Mouse (Mus musculus) hindbrain, embryonic 12.5 days (tissue): ENCODE data around the gene Sdccag8. TPM values are rescaled to one million over a fixed set of nuclear protein-coding genes. Genes with fewer than 3 reads are reported as not detected.

ENCODE experiments used
- ATAC-seq: fragments of 200-750 bp; cut with Nextera tagmentation; 2 replicates; pipeline ENCODE4 v1.8.0; 2017; ENCODE audit warnings: moderate TSS enrichment; ENCODE audit not compliant: low FRiP score
- H3K27ac ChIP-seq: fragments of 300-500 bp; sonication (generic); 2 replicates; pipeline ENCODE4 v1.5.1; 2016; ENCODE audit warnings: mild to moderate bottlenecking
- H3K27me3 ChIP-seq: fragments of 300-500 bp; sonication (generic); 2 replicates; pipeline ENCODE4 v1.6.1; 2016; ENCODE audit warnings: mild to moderate bottlenecking
- H3K36me3 ChIP-seq: fragments of 300-500 bp; sonication (generic); 2 replicates; pipeline ENCODE4 v1.6.1; 2016; ENCODE audit warnings: mild to moderate bottlenecking
- H3K4me1 ChIP-seq: fragments of 300-500 bp; sonication (generic); 2 replicates; pipeline ENCODE4 v1.6.1; 2016
- H3K4me2 ChIP-seq: fragments of 300-500 bp; sonication (generic); replicated peaks from 2 replicates; pipeline ENCODE4 v1.6.1; 2016; ENCODE audit warnings: mild to moderate bottlenecking
- H3K4me3 ChIP-seq: fragments of 300-500 bp; sonication (generic); 2 replicates; pipeline ENCODE4 v1.5.1; 2016; ENCODE audit warnings: mild to moderate bottlenecking
- H3K9ac ChIP-seq: fragments of 300-500 bp; sonication (generic); 2 replicates; pipeline ENCODE4 v1.6.1; 2016; ENCODE audit warnings: mild to moderate bottlenecking, moderate library complexity
- H3K9me3 ChIP-seq: fragments of 300-500 bp; sonication (generic); replicated peaks from 2 replicates; pipeline ENCODE4 v1.6.1; 2016; ENCODE audit warnings: mild to moderate bottlenecking
- WGBS: fragments of 180-500 bp; shearing (Covaris S2); methylation state at CpG from one replicate; pipeline ENCODE4 v1.1.7; 2016; 5-methylcytosine and 5-hydroxymethylcytosine counted together
- polyA plus RNA-seq: library from polyadenylated mRNA; unstranded; fragments of >200 nt; fragmentation: Nextera tagmentation; extraction: Ambion mirVana; gene quantifications from 2 replicates; pipeline ENCODE4 v1.2.1, GENCODE M21; 2016

Sdccag8 gene
- polyA plus RNA-seq, 1 experiment from 2014 or later, result 24.8 TPM

DNA sequence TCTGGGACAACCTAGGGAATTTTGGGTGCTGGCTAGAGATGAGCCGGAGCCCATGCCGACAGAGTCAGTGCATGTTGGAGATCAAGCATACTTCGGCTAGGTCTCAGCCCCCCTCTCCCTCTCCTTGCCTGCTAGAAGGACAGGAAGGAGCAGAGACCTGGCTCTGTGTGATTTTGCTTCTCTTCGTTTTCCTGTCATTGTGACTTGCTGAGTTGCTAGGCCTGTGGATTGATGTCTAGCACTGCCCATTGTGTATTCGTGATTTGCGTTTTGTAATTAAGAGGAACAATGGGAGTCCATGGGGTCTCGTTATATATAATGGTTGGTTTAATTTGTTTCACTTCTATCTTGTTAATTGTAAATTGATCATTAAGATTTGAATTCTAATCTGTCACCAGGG lies 137.4 kb downstream of the Sdccag8 start:
- Histone ChIP-seq H3K36me3 (peaks cover 6% of the 10 kb centered on the region; the same call in 1 of the 2 replicates), H3K4me3 (no peak overlapping the region), H3K9me3 (no peaks in the 10 kb centered on the region), H3K4me1 (peaks cover 6% of the 10 kb centered on the region; the same call in 1 of the 2 replicates), H3K27ac (no peak overlapping the region), H3K9ac (no peak overlapping the region), H3K4me2 (no peak overlapping the region), H3K27me3 (no peaks in the 10 kb centered on the region)
- 38% methylated on average over 7 of the region's 7 CpGs for WGBS
- ATAC-seq, result peak; percentile 47; the same call in 1 of the 2 replicates

DNA sequence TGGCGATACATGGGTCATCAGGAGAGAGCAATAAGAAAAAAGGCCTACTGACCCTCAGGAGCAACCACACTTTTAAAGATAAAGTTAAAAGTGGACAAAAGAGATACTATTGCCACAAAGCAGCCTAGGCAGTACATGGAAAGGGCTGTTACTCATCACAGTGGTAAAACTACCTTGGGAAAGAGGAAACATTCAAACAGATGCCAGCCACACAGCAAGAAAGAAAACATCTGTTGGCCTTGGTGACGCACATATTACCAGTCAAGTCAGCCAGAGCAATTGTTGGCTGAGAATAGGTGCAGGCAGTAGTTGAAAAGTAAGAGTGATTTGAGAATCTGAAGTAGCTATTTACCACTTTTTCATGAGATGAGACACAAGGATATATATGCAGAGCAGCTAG lies 143.9 kb downstream of the Sdccag8 start:
- Histone ChIP-seq H3K36me3 (peaks cover 8% of the 10 kb centered on the region; the same call in 1 of the 2 replicates), H3K4me2 (no peak overlapping the region), H3K9ac (no peak overlapping the region), H3K27me3 (no peaks in the 10 kb centered on the region), H3K27ac (no peak overlapping the region), H3K4me1 (no peaks in the 10 kb centered on the region), H3K4me3 (no peak overlapping the region), H3K9me3 (no peaks in the 10 kb centered on the region)
- 85% methylated on average over 2 of the region's 2 CpGs for WGBS
- no peak for ATAC-seq

DNA sequence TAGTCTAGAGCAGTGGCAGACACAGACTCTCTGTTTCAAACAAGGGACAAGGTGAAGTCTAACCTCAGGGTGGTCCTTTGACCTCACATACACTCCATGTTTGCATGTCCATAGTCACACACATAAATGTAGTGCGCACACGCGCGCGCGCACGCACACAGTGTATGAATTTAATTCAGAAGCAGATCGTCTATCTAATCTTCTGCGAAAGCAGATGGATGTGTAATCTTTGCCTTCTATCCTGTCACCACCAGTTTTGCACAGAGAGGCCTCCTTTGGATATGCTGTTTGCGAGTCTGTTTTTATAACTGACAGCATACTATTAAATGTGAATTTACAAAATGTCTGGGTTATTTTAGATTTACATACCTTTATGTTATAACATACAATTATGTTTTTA lies 147.3 kb downstream of the Sdccag8 start:
- no peaks in the 10 kb centered on the region for H3K9me3 ChIP-seq
- no peak overlapping the region for H3K27ac ChIP-seq
- H3K4me3 ChIP-seq, result no peak overlapping the region
- ATAC-seq, result no peak
- H3K4me1 ChIP-seq, result no peaks in the 10 kb centered on the region
- 95% methylated on average over 10 of the region's 10 CpGs for WGBS
- no peaks in the 10 kb centered on the region for H3K27me3 ChIP-seq
- no peak overlapping the region for H3K9ac ChIP-seq
- H3K4me2 ChIP-seq, result no peak overlapping the region
- peaks cover 3% of the 10 kb centered on the region; the same call in 1 of the 2 replicates for H3K36me3 ChIP-seq

DNA sequence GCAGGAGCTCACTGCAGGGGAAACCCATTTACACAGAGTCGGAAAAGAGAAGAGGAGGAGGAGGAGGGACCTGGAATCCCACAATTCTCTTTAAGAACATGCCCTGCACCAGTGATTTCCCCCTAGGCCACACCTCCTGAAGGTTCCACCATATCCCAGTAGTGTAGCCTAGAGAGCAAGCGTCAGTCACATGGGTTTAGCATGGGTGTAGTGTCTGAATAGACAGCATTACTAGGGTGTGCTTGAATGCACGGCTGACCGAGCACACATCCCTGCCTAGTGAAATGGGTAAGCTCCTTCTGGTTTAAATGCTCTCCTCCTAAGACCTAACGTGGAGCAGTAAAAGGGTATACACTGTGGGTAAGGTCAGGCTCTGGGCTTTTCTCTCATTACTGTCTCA lies 148.4 kb downstream of the Sdccag8 start:
- WGBS, result 66% methylated on average over 5 of the region's 5 CpGs
- Histone ChIP-seq H3K4me1 (no peaks in the 10 kb centered on the region), H3K9me3 (no peaks in the 10 kb centered on the region), H3K36me3 (no peaks in the 10 kb centered on the region), H3K4me3 (no peak overlapping the region), H3K27ac (no peak overlapping the region), H3K4me2 (no peak overlapping the region), H3K9ac (no peak overlapping the region), H3K27me3 (no peaks in the 10 kb centered on the region)
- no peak for ATAC-seq

DNA sequence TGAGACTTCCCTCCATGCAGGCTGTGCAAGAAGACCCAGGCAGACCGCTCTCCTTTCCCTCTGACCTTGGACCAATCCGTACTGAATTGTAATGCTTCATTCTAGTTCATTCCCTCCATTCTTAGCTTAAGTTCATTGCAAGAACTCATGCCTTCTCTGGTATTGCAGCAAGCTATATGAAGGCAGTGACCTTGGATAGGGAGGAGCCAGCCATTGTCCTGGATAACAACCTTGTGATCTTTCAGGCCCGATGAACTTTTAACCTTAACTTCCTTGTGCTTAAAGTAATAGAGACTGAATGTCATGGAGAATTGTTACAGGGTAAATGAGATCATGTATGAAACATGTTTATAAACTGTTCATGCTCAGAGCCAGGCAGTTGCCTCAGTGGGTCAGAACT lies 152.8 kb downstream of the Sdccag8 start:
- no peak overlapping the region for H3K9ac ChIP-seq
- WGBS, result 86% methylated on average over 3 of the region's 3 CpGs
- no peak overlapping the region for H3K4me2 ChIP-seq
- H3K4me1 ChIP-seq, result peaks cover 9% of the 10 kb centered on the region; the same call in 1 of the 2 replicates
- ATAC-seq, result no peak
- H3K27me3 ChIP-seq, result no peaks in the 10 kb centered on the region
- H3K4me3 ChIP-seq, result no peak overlapping the region
- H3K27ac ChIP-seq, result no peak overlapping the region
- no peaks in the 10 kb centered on the region for H3K9me3 ChIP-seq
- no peaks in the 10 kb centered on the region for H3K36me3 ChIP-seq

DNA sequence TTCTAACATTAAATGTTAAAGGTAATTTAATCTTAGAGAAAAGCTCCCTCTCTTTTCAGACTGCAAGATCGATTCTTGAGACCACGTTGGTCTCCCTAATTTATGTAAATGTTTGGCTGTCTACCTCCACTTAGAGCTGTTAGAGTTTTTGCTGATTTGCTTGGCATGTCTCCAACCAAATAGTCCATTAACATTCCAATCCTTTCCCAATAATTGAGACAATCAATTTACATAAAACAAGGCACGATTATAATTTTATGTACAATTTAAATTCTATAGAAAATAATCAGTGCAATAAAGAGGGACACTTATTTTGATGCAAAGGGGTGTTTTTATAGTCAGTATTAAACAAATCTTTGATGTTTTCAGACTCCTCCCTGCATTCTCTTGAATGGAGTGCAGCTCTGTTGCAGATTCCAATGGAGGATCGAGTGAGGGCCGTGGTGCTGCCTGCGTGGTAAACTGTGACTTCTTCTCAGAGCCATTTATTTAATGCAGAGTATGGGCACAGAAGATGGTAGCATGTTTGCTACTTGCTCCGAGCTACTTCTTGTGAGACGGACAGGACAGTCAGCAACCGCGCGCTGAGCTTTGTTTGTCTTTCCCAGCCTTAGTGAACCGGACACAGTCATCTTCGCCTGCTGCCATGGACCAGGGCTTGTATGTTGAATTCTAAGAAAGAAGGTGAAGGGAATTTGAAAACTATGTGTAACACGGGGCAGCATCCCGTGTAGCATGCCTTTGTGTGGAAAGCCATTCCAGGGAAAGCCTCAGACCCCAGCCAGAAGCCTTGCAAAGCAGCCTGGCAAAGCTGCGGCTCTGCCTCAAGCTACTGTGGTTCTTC lies 156.4 kb downstream of the Sdccag8 start:
- no peaks in the 10 kb centered on the region for H3K36me3 ChIP-seq
- 75% methylated on average over 16 of the region's 16 CpGs for WGBS

DNA sequence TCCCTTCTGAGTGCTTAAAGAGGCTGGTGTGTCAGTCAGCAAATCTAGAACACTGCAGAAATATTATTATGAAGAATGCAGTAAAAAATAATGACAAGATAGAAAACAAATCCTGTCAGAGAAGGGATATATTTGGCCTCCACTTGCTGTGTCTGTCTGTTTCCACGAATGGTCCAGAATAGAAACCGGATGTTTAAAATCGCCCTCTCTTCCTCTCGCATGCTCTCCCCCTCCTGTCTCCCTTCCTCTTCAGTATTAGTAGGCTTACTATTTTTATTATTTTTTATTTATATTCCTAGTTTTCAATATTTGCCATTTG lies 157.0 kb downstream of the Sdccag8 start:
- H3K4me3 ChIP-seq, result no peak overlapping the region
- ATAC-seq, result no peak
- peak overlapping the region; percentile 13 for H3K27ac ChIP-seq
- 83% methylated on average over 4 of the region's 4 CpGs for WGBS
- H3K36me3 ChIP-seq, result no peaks in the 10 kb centered on the region
- H3K9me3 ChIP-seq, result no peaks in the 10 kb centered on the region
- H3K4me2 ChIP-seq, result no peak overlapping the region
- H3K27me3 ChIP-seq, result no peaks in the 10 kb centered on the region
- peaks cover 9% of the 10 kb centered on the region; the same call in 1 of the 2 replicates for H3K4me1 ChIP-seq
- no peak overlapping the region for H3K9ac ChIP-seq

More for the DNA sequence above, 156.4 kb downstream of the Sdccag8 start:
- H3K4me1 ChIP-seq, result peaks cover 9% of the 10 kb centered on the region; the same call in 1 of the 2 replicates
- ATAC-seq, result no peak
- H3K4me3 ChIP-seq, result no peak overlapping the region
- no peaks in the 10 kb centered on the region for H3K27me3 ChIP-seq
- no peak overlapping the region for H3K9ac ChIP-seq
- H3K27ac ChIP-seq, result peak overlapping the region; percentile 13
- no peaks in the 10 kb centered on the region for H3K9me3 ChIP-seq
- no peak overlapping the region for H3K4me2 ChIP-seq

DNA sequence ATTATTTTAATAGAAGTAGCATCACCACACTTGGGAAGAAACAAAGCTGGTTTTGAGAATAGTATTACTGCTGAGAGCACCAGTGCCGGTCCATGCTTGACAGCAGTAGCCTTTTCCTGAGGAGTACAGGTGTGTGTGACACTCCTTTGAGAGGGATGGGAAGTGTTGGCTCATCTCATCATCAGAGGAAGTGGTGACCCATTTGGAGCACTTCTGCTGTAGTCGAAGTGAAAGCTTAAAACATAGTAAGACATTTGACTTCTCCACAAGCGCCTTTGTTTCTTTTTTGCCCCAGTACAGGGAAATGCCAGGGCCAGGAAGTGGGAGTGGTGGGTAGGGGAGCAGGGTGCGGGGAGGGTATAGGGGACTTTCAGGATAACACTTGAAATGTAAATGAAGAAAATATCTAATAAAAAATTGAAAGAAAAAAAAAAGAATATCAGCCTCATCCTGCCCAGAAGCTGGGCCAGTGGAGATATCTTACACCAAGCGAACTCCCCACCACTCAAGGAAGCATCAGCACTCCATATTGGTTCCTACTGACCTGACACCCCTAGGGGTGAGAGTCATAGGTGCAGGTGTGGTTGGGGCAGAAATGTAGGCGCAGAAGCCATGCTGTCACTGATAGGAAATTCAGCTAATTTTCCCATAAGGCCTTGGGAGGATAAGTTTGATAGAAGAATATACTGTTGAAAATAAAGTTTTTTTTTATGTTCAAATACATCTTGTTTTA lies 159.1 kb downstream of the Sdccag8 start:
- ATAC-seq, result no peak
- Histone ChIP-seq H3K9ac (no peak overlapping the region), H3K27me3 (no peaks in the 10 kb centered on the region), H3K4me2 (no peak overlapping the region), H3K9me3 (no peaks in the 10 kb centered on the region), H3K4me3 (no peak overlapping the region), H3K36me3 (no peaks in the 10 kb centered on the region), H3K4me1 (peaks cover 9% of the 10 kb centered on the region; the same call in 1 of the 2 replicates), H3K27ac (no peak overlapping the region)
- 90% methylated on average over 6 of the region's 6 CpGs for WGBS

DNA sequence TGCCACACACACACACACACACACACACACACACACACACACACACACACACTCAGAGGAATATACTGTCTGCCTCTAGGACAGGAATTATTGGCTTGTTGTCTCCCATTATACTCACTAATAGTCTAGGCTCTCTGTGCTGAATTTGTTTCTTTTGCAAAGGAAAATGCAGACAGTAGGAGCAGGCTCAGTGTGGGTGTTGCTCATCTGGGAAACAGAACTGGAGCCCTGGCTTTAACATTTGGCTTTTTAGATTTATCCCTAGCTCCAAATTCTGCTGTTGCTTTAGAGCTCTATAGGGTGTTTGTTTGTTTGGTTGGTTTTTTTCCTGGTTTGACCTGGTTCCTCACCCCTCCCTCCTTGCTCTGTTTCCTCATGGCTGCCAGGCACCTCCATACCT lies 164.8 kb downstream of the Sdccag8 start:
- Histone ChIP-seq H3K27ac (no peak overlapping the region), H3K9ac (no peak overlapping the region), H3K9me3 (no peaks in the 10 kb centered on the region), H3K4me1 (no peaks in the 10 kb centered on the region), H3K4me2 (no peak overlapping the region), H3K27me3 (no peaks in the 10 kb centered on the region), H3K36me3 (no peaks in the 10 kb centered on the region), H3K4me3 (no peak overlapping the region)
- ATAC-seq, result no peak

DNA sequence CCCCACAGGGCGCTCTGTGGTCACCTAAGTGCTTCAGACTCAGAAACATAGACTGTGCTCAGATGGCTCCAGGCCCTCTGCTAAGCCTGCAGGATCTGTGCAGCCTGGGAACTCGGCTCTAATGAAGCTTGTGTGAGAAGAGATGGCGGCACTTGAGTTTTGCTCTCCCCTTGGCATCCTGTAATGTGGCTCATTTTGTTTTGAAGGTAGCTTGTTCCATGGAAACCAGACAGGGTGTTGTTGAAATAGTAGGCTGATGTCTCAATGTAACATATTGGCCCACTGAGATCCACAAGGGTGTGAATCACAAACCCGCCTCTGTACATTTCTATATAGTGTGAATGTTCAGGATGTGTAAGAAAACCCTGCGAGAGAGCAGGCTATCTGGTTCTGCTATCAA lies 165.7 kb downstream of the Sdccag8 start:
- Histone ChIP-seq H3K27me3 (no peaks in the 10 kb centered on the region), H3K9ac (no peak overlapping the region), H3K9me3 (no peaks in the 10 kb centered on the region), H3K4me2 (no peak overlapping the region), H3K27ac (no peak overlapping the region), H3K36me3 (no peaks in the 10 kb centered on the region), H3K4me3 (no peak overlapping the region), H3K4me1 (peaks cover 2% of the 10 kb centered on the region)
- 88% methylated on average over 5 of the region's 5 CpGs for WGBS
- ATAC-seq, result no peak

DNA sequence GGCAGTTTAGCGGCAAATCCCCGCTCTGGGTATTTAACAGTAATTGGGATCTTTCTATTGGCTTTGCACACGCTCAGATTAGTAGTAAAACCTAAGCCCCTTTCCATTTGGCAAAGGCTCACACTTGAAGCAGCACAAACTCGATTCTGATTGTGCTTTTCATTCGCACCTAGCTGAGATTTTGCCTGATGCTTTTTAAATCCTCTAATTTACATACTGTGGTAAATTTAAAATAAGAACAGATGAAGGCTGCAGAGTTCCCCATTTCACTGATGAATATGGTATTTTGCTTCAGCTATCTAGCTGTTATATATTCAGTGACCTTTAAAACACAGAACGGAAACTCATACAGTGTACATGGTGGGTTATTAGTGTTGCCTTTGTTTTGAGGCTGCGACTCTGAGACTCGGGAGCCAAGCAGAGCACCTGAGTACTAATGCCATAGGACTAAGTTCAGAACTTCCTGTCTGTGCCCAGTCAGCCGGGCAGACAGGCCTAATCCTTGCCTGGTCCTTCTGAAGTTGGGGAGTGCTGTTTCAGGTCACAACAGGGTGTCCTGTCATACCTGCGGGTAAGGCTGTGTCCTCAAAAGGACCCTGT lies 166.4 kb downstream of the Sdccag8 start:
- Histone ChIP-seq H3K4me2 (no peak overlapping the region), H3K27me3 (no peaks in the 10 kb centered on the region), H3K9me3 (no peaks in the 10 kb centered on the region), H3K9ac (no peak overlapping the region), H3K4me1 (peaks cover 9% of the 10 kb centered on the region), H3K36me3 (no peaks in the 10 kb centered on the region), H3K27ac (no peak overlapping the region), H3K4me3 (no peak overlapping the region)
- ATAC-seq, result no peak
- WGBS, result 85% methylated on average over 10 of the region's 10 CpGs

DNA sequence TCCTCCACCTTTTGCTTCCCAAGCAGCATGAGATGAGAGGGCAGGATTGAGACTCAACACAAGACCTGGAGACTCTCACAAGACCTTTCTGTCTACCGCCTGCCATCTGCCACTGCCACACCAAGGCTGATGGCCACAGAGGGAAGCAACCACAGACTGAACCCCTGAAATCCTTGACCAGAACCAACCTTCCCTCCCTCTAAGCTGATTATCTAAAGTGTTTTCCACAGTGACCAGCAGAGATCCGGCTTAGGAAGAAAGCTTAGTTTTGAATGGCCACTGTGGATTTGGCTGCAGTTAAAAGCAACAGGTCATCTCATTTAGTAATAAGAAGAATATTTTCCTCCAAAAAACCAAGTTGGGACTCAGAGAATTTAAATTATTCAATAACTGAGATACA lies 167.1 kb downstream of the Sdccag8 start:
- Histone ChIP-seq H3K4me2 (no peak overlapping the region), H3K9me3 (no peaks in the 10 kb centered on the region), H3K4me1 (peaks cover 15% of the 10 kb centered on the region), H3K36me3 (no peaks in the 10 kb centered on the region), H3K27me3 (no peaks in the 10 kb centered on the region), H3K4me3 (no peak overlapping the region), H3K27ac (no peak overlapping the region), H3K9ac (no peak overlapping the region)
- ATAC-seq, result no peak
- WGBS, result 93% methylated on average over 2 of the region's 2 CpGs
